Mouse (Mus musculus) lung, embryonic 15.5 days (tissue): ENCODE measurements around the gene Akap2. TPM values are rescaled to one million over a fixed set of nuclear protein-coding genes. Genes with fewer than 3 reads are reported as not detected.

Experiments used
- ATAC-seq: fragments of 200-750 bp; cut with Nextera tagmentation; 2 replicates; pipeline ENCODE4 v1.8.0; 2017; ENCODE audit warnings: moderate number of reproducible peaks, borderline replicate concordance; ENCODE audit not compliant: low FRiP score, low TSS enrichment; ENCODE audit errors: extremely low read depth
- H3K27ac ChIP-seq: fragments of 300-500 bp; sonication (generic); 2 replicates; pipeline ENCODE4 v1.5.1; 2015; ENCODE audit warnings: moderate library complexity, mild to moderate bottlenecking, inconsistent platforms
- H3K27me3 ChIP-seq: fragments of 300-500 bp; sonication (generic); 2 replicates; pipeline ENCODE4 v1.6.1; 2015; ENCODE audit warnings: inconsistent platforms
- H3K36me3 ChIP-seq: fragments of 300-500 bp; sonication (generic); 2 replicates; pipeline ENCODE4 v1.6.1; 2015; ENCODE audit warnings: inconsistent platforms
- H3K4me1 ChIP-seq: fragments of 300-500 bp; sonication (generic); 2 replicates; pipeline ENCODE4 v1.6.1; 2015; ENCODE audit warnings: inconsistent platforms
- H3K4me2 ChIP-seq: fragments of 300-500 bp; sonication (generic); 2 replicates; pipeline ENCODE4 v1.6.1; 2015; ENCODE audit warnings: inconsistent platforms, mild to moderate bottlenecking, moderate library complexity
- H3K4me3 ChIP-seq: fragments of 300-500 bp; sonication (generic); 2 replicates; pipeline ENCODE4 v1.5.1; 2015; ENCODE audit warnings: mild to moderate bottlenecking, inconsistent platforms
- H3K9ac ChIP-seq: fragments of 300-500 bp; sonication (generic); 2 replicates; pipeline ENCODE4 v1.6.1; 2015; ENCODE audit warnings: inconsistent platforms
- H3K9me3 ChIP-seq: fragments of 300-500 bp; sonication (generic); 2 replicates; pipeline ENCODE4 v1.6.1; 2016; ENCODE audit warnings: inconsistent platforms
- WGBS: fragments of 180-500 bp; shearing (Covaris S2); methylation state at CpG from one replicate; pipeline ENCODE4 v1.1.7; 2015; 5-methylcytosine and 5-hydroxymethylcytosine counted together
- polyA plus RNA-seq: library from polyadenylated mRNA; unstranded; fragments of >200 nt; fragmentation: Nextera tagmentation; extraction: Ambion mirVana; gene quantifications from 2 replicates; pipeline ENCODE4 v1.2.1, GENCODE M21; 2015

Gene Akap2
- polyA plus RNA-seq, 1 experiment from 2014 or later, result 47.0 TPM

DNA sequence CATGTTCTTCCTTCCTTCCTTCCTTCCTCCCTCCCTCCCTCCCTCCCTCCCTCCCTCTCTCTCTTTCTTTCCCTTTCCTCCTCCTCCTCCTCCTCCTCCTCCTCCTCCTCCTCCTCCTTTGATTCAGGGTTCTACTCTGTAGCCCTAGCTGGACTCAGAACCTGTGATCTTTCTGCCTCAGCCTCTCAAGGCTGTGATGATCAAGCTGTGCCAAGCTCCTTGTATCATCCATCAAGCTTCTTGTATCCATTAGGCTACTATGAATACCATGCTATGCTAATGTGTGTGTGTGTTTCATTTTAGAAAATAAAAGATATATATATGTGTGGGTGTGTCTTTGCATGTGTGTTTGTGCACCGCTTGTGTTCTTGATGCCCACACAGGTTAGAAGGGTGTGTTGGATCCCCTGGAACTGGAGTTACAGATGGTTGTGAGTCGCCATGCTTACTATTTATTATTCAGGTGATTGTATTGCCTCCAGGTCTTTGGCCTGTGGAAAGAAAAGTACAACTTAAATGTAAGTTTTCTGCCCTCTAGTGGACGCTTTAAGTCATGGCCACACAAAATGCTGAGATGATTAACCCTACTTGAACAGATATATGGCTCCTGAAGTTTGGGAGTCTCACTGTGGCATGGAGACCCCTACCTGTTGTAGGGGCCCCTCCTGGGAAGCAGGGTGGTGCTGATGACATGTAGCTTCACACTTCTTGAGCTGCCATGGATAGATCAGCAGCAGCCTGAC lies 210.2 kb downstream of the Akap2 start:
- no peaks in the 10 kb centered on the region for H3K27me3 ChIP-seq
- no peak overlapping the region for H3K4me2 ChIP-seq
- 22% methylated on average over 3 of the region's 3 CpGs for WGBS
- H3K4me1 ChIP-seq, result peaks cover 5% of the 10 kb centered on the region; the same call in 1 of the 2 replicates
- H3K9me3 ChIP-seq, result no peaks in the 10 kb centered on the region
- H3K27ac ChIP-seq, result no peak overlapping the region
- H3K9ac ChIP-seq, result no peak overlapping the region
- no peak for ATAC-seq
- H3K4me3 ChIP-seq, result no peak overlapping the region
- no peaks in the 10 kb centered on the region for H3K36me3 ChIP-seq

DNA sequence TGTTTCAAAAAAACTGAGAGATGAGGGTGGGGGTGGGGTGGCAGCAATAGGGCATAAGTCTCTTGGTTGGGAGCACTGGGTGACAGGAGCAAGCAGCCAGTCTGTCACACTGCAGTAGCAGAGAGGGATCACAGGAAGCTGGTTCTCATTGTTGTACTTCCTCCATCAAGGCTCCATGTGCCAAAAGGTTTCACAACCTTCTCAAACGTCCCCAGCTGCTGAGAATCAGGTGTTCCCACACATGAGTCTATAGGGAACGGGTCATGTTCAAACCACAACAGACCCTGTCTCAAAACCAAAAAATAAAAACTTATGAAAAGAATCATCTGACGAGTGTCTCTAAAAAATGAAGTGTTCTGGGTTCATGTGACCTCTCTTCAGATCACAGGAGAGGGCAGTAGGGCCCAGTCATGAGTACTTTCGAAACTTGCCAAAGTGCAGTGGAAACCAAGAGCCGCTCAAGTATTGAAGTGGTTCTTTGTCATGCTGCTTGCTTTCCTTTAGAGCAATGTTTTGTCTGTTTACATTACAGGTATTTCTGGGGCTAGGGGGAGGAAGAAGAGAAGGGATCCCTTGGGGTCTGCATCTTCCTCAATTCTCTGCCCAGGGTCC lies 213.2 kb downstream of the Akap2 start:
- H3K4me1 ChIP-seq, result no peaks in the 10 kb centered on the region
- no peak overlapping the region for H3K9ac ChIP-seq
- no peak for ATAC-seq
- H3K4me2 ChIP-seq, result no peak overlapping the region
- H3K9me3 ChIP-seq, result no peaks in the 10 kb centered on the region
- H3K36me3 ChIP-seq, result no peaks in the 10 kb centered on the region
- WGBS, result 50% methylated on average over 5 of the region's 5 CpGs
- H3K4me3 ChIP-seq, result no peak overlapping the region
- H3K27ac ChIP-seq, result no peak overlapping the region
- H3K27me3 ChIP-seq, result no peaks in the 10 kb centered on the region

DNA sequence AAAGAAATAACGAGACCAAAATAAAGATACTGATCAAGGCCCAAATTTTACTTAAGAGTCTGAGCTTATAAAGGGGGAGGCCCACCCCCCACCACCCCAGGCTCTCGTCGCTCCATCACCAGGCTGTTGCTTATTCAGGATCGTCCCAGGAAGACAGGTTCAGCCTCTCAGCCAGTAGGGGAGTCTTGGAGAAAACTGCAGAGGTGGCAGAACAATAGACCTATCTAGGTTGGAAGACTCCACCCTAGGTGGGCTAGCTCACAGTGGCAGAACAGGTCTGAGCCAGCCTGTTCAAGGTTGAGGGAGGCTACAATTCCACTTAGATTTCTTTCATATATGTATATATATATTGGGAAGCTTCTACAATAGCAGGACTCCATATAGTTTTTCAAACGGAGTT lies 216.7 kb downstream of the Akap2 start:
- Histone ChIP-seq H3K9me3 (no peaks in the 10 kb centered on the region), H3K27ac (no peak overlapping the region), H3K9ac (no peak overlapping the region), H3K36me3 (no peaks in the 10 kb centered on the region), H3K4me1 (no peaks in the 10 kb centered on the region), H3K27me3 (no peaks in the 10 kb centered on the region), H3K4me3 (no peak overlapping the region), H3K4me2 (no peak overlapping the region)
- no peak for ATAC-seq
- 71% methylated on average over 5 of the region's 5 CpGs for WGBS

DNA sequence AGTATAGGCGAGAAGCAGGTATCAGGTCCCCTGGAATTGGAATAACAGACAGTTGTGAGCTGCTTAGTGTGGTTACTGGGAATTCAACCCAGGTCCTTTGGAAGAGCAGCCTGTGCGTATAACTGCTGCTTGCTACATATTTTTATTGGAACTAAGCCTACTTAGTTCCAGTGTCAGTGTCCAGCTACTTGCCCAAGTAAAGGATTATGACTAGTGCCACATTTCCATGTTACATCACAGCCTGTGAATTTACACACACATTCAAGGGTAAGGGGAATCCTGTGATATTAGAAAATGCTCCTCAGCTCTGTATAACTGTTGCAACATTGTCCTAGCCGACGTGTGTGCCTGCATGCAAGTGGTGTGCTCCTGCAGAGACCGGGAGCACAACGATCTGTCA lies 219.8 kb downstream of the Akap2 start:
- no peak overlapping the region for H3K4me3 ChIP-seq
- no peak overlapping the region for H3K4me2 ChIP-seq
- no peaks in the 10 kb centered on the region for H3K27me3 ChIP-seq
- no peak overlapping the region for H3K9ac ChIP-seq
- H3K27ac ChIP-seq, result no peak overlapping the region
- WGBS, result 73% methylated on average over 6 of the region's 6 CpGs
- H3K4me1 ChIP-seq, result no peaks in the 10 kb centered on the region
- no peaks in the 10 kb centered on the region for H3K36me3 ChIP-seq
- H3K9me3 ChIP-seq, result no peaks in the 10 kb centered on the region
- no peak for ATAC-seq

DNA sequence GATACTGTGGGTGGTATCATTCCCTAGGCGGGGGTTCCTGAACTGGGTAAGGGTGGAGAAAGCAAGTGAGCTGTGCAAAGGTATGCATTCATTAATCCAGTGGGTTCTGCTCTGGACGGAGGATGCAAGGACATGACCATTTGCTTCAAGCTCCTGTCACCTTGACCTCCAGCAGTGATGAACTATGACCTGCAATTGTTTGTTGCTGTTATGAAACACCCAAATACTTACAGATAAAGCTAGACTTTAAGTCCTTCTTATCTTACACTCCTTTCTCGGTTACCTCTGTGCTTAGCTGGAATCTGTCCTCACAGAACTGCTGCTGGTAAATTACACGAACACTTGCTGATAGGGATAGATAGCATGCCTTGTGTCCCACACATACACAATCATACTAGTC lies 223.2 kb downstream of the Akap2 start:
- WGBS, result 78% methylated on average over 4 of the region's 4 CpGs
- Histone ChIP-seq H3K4me2 (no peak overlapping the region), H3K4me3 (no peak overlapping the region), H3K9ac (no peak overlapping the region), H3K4me1 (no peaks in the 10 kb centered on the region), H3K27ac (no peak overlapping the region), H3K36me3 (peaks cover 28% of the 10 kb centered on the region), H3K27me3 (no peaks in the 10 kb centered on the region), H3K9me3 (no peaks in the 10 kb centered on the region)
- ATAC-seq, result no peak

DNA sequence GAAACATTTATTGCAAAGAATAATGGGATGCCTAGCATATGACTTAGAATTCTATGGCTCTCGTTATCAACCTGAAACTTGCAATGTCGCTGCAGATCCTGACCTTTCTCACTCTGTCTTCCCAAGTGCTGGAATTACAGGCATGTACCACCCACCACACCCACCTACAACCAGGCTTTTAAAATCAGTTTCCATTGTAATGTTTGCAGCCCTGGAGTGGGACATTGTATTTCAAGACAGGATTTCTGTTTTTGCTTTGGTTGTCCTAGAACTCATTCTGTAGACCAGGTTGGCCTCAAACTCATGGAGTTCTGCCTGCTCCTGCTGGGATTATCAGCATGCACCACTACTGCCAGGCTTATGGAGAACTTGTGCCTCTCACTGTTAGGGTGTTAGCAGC lies 225.4 kb downstream of the Akap2 start:
- no peak overlapping the region for H3K9ac ChIP-seq
- no peak for ATAC-seq
- no peak overlapping the region for H3K4me3 ChIP-seq
- no peaks in the 10 kb centered on the region for H3K4me1 ChIP-seq
- no peak overlapping the region for H3K4me2 ChIP-seq
- H3K27ac ChIP-seq, result no peak overlapping the region
- WGBS, result 97% methylated on average over 2 of the region's 2 CpGs
- H3K27me3 ChIP-seq, result no peaks in the 10 kb centered on the region
- peaks cover 46% of the 10 kb centered on the region for H3K36me3 ChIP-seq
- H3K9me3 ChIP-seq, result no peaks in the 10 kb centered on the region

Other genes starting within 250 kb of the Akap2 start
- gene Pakap, start 149.5 kb upstream of the Akap2 start, polyA plus RNA-seq, result 43.3 and 47.7 TPM in 2 replicates
- gene D630039A03Rik, start 198.6 kb downstream of the Akap2 start, polyA plus RNA-seq, result 2.7 and 3.0 TPM in 2 replicates
- 445 and 492 TPM in 2 replicates for gene Txn1, start 238.8 kb downstream of the Akap2 start, polyA plus RNA-seq